Mouse (Mus musculus): ENCODE measurements around the gene Mettl21c. TPM values are rescaled to one million over a fixed set of nuclear protein-coding genes. Genes with fewer than 3 reads are reported as not detected.

The Mettl21c gene
- polyA plus RNA-seq, 1 experiment from 2014 or later = 2.2 TPM

DNA sequence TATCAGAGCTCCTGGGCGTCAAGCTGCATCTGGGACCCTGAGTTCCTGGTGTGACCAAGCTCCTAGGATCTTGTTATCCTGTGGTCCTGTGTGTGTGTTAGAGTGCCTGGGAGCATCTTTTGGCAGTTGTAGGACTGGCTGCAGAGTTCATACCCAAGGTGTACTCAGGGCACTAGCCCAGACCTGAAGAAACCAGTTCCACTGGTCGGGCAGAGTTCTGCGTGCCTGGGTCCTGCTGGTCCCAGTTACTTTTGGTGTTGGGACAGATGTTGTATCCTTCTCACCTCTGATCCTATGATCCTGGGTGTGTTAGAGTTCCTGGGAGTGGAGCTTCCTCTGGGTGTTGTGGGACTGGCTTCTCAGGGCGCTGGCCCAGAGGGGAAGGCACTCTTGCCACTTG lies 55.5 kb downstream of the Mettl21c start:
- no peak overlapping the region for H3K4me3 ChIP-seq (replicated peaks; ENCODE audit: low read length)
- no peak overlapping the region for H3K9ac ChIP-seq
- peaks cover 50% of the 10 kb centered on the region for H3K36me3 ChIP-seq (replicated peaks; ENCODE audit: control insufficient read depth, insufficient read depth)
- H3K4me1 ChIP-seq (replicated peaks; ENCODE audit: control insufficient read depth, insufficient read depth, low read length) = no peaks in the 10 kb centered on the region
- no peaks in the 10 kb centered on the region for H3K27me3 ChIP-seq (ENCODE audit: control insufficient read depth, insufficient read depth, low read length)
- 95% methylated on average over 4 of the region's 4 CpGs for WGBS
- DNase-seq (ENCODE audit: low spot score) (no peak), ATAC-seq (ENCODE audit: low FRiP score) (no peak)
- no peak overlapping the region for H3K4me2 ChIP-seq (replicated peaks)
- H3K9me3 ChIP-seq (ENCODE audit: control insufficient read depth, low read length) = no peaks in the 10 kb centered on the region
- no peak overlapping the region for H3K27ac ChIP-seq

Other genes with a start within 250 kb of the Mettl21c start
- gene Uxs1, start 192.2 kb downstream of the Mettl21c start, polyA plus RNA-seq (2014; fragmentation: Nextera tagmentation; extraction: Ambion mirVana) = 16.8 and 17.7 TPM in 2 replicates
- 59.1 and 60.5 TPM in 2 replicates for gene Tpp2, start 86.4 kb downstream of the Mettl21c start, polyA plus RNA-seq (2014; fragmentation: Nextera tagmentation; extraction: Ambion mirVana)
- 0.07 TPM in 1 of 2 replicates, not detected in the other for gene Gm8251, start 41.9 kb upstream of the Mettl21c start, polyA plus RNA-seq (2014; fragmentation: Nextera tagmentation; extraction: Ambion mirVana)
- gene Tex30, start 82.4 kb upstream of the Mettl21c start, polyA plus RNA-seq (2014; fragmentation: Nextera tagmentation; extraction: Ambion mirVana) = 42.7 and 43.0 TPM in 2 replicates
- 26.0 and 30.2 TPM in 2 replicates for gene Kdelc1, start 98.8 kb upstream of the Mettl21c start, polyA plus RNA-seq (2014; fragmentation: Nextera tagmentation; extraction: Ambion mirVana)
- gene Bivm, start 98.9 kb upstream of the Mettl21c start, polyA plus RNA-seq (2014; fragmentation: Nextera tagmentation; extraction: Ambion mirVana) = 33.1 and 39.2 TPM in 2 replicates
- gene Ercc5, start 127.7 kb upstream of the Mettl21c start, polyA plus RNA-seq (2014; fragmentation: Nextera tagmentation; extraction: Ambion mirVana) = 31.1 TPM in 2 replicates
- not detected in 2 replicates for gene Mettl21e, start 198.9 kb upstream of the Mettl21c start, polyA plus RNA-seq (2014; fragmentation: Nextera tagmentation; extraction: Ambion mirVana)